Mouse (Mus musculus) heart, postnatal 10 days (tissue): ENCODE measurements around the gene Zscan4d. TPM values are rescaled to one million over a fixed set of nuclear protein-coding genes. Genes with fewer than 3 reads are reported as not detected.
"Not testable (repeated sequence)": the region's sequence is repeated elsewhere in the genome, so short reads cannot be mapped to it uniquely, and the experiment has no call there.

Source experiments
- DNase-seq, 2 experiments: peaks; one replicate each; pipeline ENCODE4 v3.0.0; 2021
- intact Hi-C: fragments of 180-260 bp; cut with DNase I; formaldehyde crosslinking; loops from one replicate; pipeline ENCODE4 v1.15.1; 2025
- total RNA-seq, 2 experiments: library from RNA; stranded (reverse); gene quantifications; 2 replicates each; pipeline ENCODE4 v1.2.3; 2021

The Zscan4d gene
- not detected for total RNA-seq

- intact Hi-C loops, DNase-seq: not testable (repeated sequence)
Measured at GRCm38 (mm10) chr7:11166059-11166458, at the start of gene Zscan4d. Gene Zscan4d, minus strand, starts transcription at chr7:11166159.

GRCm38 (mm10) chr7:11158036-11158435 is 7.9 kb downstream of the Zscan4d start:
- DNase-seq, intact Hi-C loops: not testable (repeated sequence)

Other genes with a start within 250 kb of the Zscan4d start
- not detected for gene Zscan4c, start 160.4 kb downstream of the Zscan4d start, total RNA-seq
- not detected for gene Zscan4-ps1, start 96.5 kb downstream of the Zscan4d start, total RNA-seq
- not detected for gene Zscan4e, start 144.5 kb upstream of the Zscan4d start, total RNA-seq
- gene Zscan4f, start 231.8 kb upstream of the Zscan4d start, total RNA-seq, result not detected